Mouse (Mus musculus) lung, embryonic 15.5 days (tissue): ENCODE results near the gene Nemp1. TPM values are rescaled to one million over a fixed set of nuclear protein-coding genes. Genes with fewer than 3 reads are reported as not detected.

Source experiments
- polyA plus RNA-seq: library from polyadenylated mRNA; unstranded; fragments of >200 nt; fragmentation: Nextera tagmentation; extraction: Ambion mirVana; gene quantifications from 2 replicates; pipeline ENCODE4 v1.2.1, GENCODE M21; 2015

The Nemp1 gene
- polyA plus RNA-seq, 1 experiment from 2014 or later = 11.8 TPM

Other genes with a start within 250 kb of the Nemp1 start
- 0.64 and 1.0 TPM in 2 replicates for gene Stac3, start 165.2 kb upstream of the Nemp1 start, polyA plus RNA-seq
- 89.4 and 100 TPM in 2 replicates for gene Ndufa4l2, start 151.9 kb upstream of the Nemp1 start, polyA plus RNA-seq
- gene Shmt2, start 144.5 kb upstream of the Nemp1 start, polyA plus RNA-seq = 110 and 111 TPM in 2 replicates
- gene Nxph4, start 132.3 kb upstream of the Nemp1 start, polyA plus RNA-seq = 1.3 and 1.9 TPM in 2 replicates
- 72.6 and 73.6 TPM in 2 replicates for gene Lrp1, start 45.8 kb upstream of the Nemp1 start, polyA plus RNA-seq
- 33.1 and 37.6 TPM in 2 replicates for gene Stat6, start 23.9 kb upstream of the Nemp1 start, polyA plus RNA-seq
- gene Nab2, start 1.7 kb downstream of the Nemp1 start, polyA plus RNA-seq = 14.2 and 15.4 TPM in 2 replicates
- 0.20 and 0.34 TPM in 2 replicates for gene Myo1a, start 38.3 kb downstream of the Nemp1 start, polyA plus RNA-seq
- not detected in 2 replicates for gene Tac2, start 57.6 kb downstream of the Nemp1 start, polyA plus RNA-seq
- gene Zbtb39, start 72.6 kb downstream of the Nemp1 start, polyA plus RNA-seq = 2.9 and 3.1 TPM in 2 replicates
- gene Gpr182, start 84.8 kb downstream of the Nemp1 start, polyA plus RNA-seq = 10.4 and 11.8 TPM in 2 replicates
- gene Rdh1, start 92.8 kb downstream of the Nemp1 start, polyA plus RNA-seq = not detected in 2 replicates
- gene Rdh16f1, start 92.9 kb downstream of the Nemp1 start, polyA plus RNA-seq = 0.15 TPM in 1 of 2 replicates, not detected in the other
- 0.15 TPM in 1 of 2 replicates, not detected in the other for gene Rdh9, start 109.5 kb downstream of the Nemp1 start, polyA plus RNA-seq
- not detected in 2 replicates for gene Rdh16, start 134.3 kb downstream of the Nemp1 start, polyA plus RNA-seq
- gene Rdh19, start 183.0 kb downstream of the Nemp1 start, polyA plus RNA-seq = not detected in 2 replicates
- gene Rdh16f2, start 199.6 kb downstream of the Nemp1 start, polyA plus RNA-seq = not detected in 2 replicates
- gene Rdh7, start 221.9 kb downstream of the Nemp1 start, polyA plus RNA-seq = not detected in 2 replicates
- gene Sdr9c7, start 231.6 kb downstream of the Nemp1 start, polyA plus RNA-seq = not detected in 2 replicates